Mouse (Mus musculus): ENCODE results near the gene Prtn3. TPM values are rescaled to one million over a fixed set of nuclear protein-coding genes. Genes with fewer than 3 reads are reported as not detected.

Gene Prtn3
- total RNA-seq, 1 experiment from 2014 or later = 159 TPM

GRCm38 (mm10) chr10:79907415-79907814, 33.1 kb downstream of the Prtn3 start:
- ATAC-seq (replicated peaks; ENCODE audit: low read depth, poor library complexity, severe bottlenecking) = no peak

GRCm38 (mm10) chr10:79908167-79909091, 34.2 kb downstream of the Prtn3 start, which contains the start of gene Med16:
TSS of gene Med16 (minus strand) at chr10:79908923.
- ATAC-seq (replicated peaks; ENCODE audit: low read depth, poor library complexity, severe bottlenecking) = peak; percentile 92

GRCm38 (mm10) chr10:79909092-79909922, 35.0 kb downstream of the Prtn3 start:
- ATAC-seq (replicated peaks; ENCODE audit: low read depth, poor library complexity, severe bottlenecking) = peak; percentile 27

- ATAC-seq (replicated peaks; ENCODE audit: low read depth, poor library complexity, severe bottlenecking) = no peak
These were observed 36.3 kb downstream of the Prtn3 start, which contains the start of gene Gm26602 for GRCm38 (mm10) chr10:79910556-79910955. TSS of gene Gm26602 (plus strand) at chr10:79910856.

GRCm38 (mm10) chr10:79912412-79912811, 38.1 kb downstream of the Prtn3 start:
- ATAC-seq (replicated peaks; ENCODE audit: low read depth, poor library complexity, severe bottlenecking) = no peak

GRCm38 (mm10) chr10:79914131-79914947, 40.1 kb downstream of the Prtn3 start:
- peak; percentile 74 for ATAC-seq (replicated peaks; ENCODE audit: low read depth, poor library complexity, severe bottlenecking)

- ATAC-seq (replicated peaks; ENCODE audit: low read depth, poor library complexity, severe bottlenecking) = peak; percentile 20
These were observed 40.8 kb downstream of the Prtn3 start for GRCm38 (mm10) chr10:79914948-79915596.

- ATAC-seq (replicated peaks; ENCODE audit: low read depth, poor library complexity, severe bottlenecking) = no peak
These were observed 41.8 kb downstream of the Prtn3 start for GRCm38 (mm10) chr10:79916081-79916480.

GRCm38 (mm10) chr10:79916808-79917531, 42.7 kb downstream of the Prtn3 start, which contains the start of gene Kiss1r:
TSS of gene Kiss1r (plus strand) at chr10:79916971.
- peak; percentile 50 for ATAC-seq (replicated peaks; ENCODE audit: low read depth, poor library complexity, severe bottlenecking)

GRCm38 (mm10) chr10:79917532-79918100, 43.3 kb downstream of the Prtn3 start:
- no peak for ATAC-seq (replicated peaks; ENCODE audit: low read depth, poor library complexity, severe bottlenecking)

- ATAC-seq (replicated peaks; ENCODE audit: low read depth, poor library complexity, severe bottlenecking) = no peak
These were observed 44.2 kb downstream of the Prtn3 start for GRCm38 (mm10) chr10:79918231-79919078.

GRCm38 (mm10) chr10:79919251-79919849, 45.1 kb downstream of the Prtn3 start:
- no peak for ATAC-seq (replicated peaks; ENCODE audit: low read depth, poor library complexity, severe bottlenecking)

GRCm38 (mm10) chr10:79920056-79920890, 46.0 kb downstream of the Prtn3 start:
- ATAC-seq (replicated peaks; ENCODE audit: low read depth, poor library complexity, severe bottlenecking) = no peak

- no peak for ATAC-seq (replicated peaks; ENCODE audit: low read depth, poor library complexity, severe bottlenecking)
These were observed 46.8 kb downstream of the Prtn3 start, which contains the start of gene R3hdm4 for GRCm38 (mm10) chr10:79920958-79921535. TSS of gene R3hdm4 (minus strand) at chr10:79921208.

- ATAC-seq (replicated peaks; ENCODE audit: low read depth, poor library complexity, severe bottlenecking) = no peak
These were observed 47.3 kb downstream of the Prtn3 start for GRCm38 (mm10) chr10:79921572-79921971.

All from common myeloid progenitor, adult 5-6 weeks (primary cell).